Mouse (Mus musculus): Measurements from ENCODE around the gene Opn4.

Opn4 gene

DNA sequence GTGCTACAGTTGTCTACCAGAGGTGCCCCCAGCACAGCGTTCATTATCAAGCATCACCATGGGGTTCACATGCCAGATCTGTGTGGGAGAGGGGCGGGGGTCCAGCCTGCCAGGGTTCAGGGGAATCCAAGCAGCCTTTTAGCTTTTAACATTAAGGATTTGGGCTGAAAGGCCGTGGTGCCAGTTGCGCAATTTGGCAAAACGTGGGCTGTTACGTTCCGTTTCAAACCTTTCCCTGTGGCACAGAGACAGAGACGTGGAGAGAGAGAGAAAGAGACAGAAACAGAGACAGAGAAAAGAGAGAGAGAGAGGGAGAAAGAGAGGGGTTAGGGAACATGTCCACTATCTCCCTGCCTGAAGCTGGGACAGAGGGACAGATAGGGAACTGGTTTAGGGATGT, 38.3 kb downstream of the Opn4 start:
- no peak for DNase-seq

DNA sequence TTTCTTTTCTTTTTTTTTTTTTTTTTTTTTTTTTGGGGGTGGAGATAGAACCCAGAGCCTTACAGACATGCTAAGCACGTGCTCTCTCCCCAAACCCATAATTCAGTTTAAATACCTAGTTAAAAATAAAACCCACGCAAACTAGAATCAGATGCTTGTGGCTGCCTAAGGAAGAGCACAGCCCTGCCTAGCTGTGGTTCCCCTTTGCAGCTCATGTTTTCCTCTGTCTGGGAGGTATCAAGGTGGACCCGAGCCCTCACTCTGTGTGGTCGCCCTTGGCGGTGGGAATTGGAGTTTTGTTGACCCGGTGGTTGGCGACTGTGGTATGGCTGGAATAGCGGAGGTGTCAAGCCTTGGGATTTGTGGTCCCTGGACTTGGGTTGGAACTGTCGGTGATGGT, 41.0 kb downstream of the Opn4 start:
- no peak for DNase-seq

DNA sequence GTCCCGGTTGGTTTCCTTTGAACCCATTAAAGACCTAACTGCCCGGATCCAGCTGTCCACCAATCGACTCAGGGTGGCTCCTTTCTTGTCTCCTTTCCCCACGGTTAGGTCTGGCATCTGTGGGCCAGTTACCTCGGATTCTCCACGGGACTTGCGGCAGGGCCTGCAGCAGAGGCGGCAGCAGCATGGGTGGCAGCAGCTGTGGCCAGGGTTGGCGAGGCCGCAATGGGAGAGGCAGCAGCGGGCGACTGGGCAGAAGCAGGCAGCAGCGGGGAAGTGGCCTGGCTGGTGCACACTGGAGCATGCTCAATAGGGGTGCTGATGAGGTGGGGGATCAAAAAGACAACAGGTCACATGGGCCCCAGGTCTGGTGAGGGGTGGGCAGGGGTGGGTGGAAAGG, 44.7 kb downstream of the Opn4 start:
- DNase-seq = no peak

DNA sequence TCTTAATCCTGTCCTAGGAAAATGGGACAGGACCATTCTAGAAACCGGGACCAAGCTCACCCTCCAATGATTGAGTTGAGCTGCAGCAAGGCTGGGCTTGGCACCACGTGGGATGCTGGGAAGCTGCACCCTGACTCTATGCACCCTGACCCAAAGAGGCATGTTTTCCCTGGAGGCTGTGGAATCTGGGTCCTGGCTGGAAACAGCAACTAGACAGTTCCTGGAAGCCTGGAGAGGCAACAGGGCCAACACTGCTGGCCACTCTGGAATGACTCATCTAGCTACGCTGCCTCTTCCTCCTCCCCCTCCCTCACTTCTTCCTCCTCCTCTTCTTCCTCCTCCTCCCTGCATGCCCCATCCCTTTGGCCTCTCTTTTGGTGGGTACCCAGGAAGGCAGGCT, 45.9 kb downstream of the Opn4 start:
- DNase-seq = peak; percentile 26

DNA sequence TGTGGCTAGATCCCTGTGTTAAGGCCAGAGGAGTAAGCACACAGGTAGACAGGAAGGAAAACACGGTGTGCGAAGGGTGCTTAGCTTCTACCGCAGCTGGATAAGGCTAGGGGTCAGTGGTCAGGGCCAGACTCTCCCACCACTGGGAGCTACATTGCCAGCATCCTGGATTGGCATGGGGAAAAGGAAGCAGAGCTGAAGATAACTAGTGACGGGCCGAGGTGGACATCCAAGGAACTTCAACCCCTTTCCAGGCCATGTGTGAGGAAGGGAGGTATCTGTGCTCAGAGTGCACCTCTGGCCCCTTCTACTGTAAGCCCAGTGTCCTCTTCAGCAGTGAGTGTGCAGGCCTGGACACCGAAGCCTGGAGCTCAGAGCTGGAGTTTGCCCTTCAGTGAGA, 46.5 kb downstream of the Opn4 start:
- DNase-seq = no peak

DNA sequence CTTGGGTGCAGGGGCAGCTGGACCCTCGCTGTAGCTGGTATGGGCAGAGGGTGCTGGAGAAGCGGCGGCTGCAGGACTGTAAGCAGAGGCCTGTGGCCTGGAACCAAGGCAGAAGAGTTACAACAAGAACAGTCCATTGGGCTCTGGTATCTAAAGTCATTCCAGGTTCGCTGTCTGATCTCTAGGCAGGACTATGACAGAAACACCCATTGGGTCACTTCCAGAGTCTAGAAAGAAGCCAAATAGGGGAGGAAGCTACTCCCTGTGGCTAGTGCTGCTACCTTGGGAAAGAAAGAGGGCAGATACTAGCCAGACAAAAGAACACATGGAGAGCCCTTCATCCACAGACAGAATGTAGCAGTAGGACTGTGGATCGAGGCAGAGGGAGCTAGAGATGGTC, 47.7 kb downstream of the Opn4 start:
- DNase-seq = no peak

DNA sequence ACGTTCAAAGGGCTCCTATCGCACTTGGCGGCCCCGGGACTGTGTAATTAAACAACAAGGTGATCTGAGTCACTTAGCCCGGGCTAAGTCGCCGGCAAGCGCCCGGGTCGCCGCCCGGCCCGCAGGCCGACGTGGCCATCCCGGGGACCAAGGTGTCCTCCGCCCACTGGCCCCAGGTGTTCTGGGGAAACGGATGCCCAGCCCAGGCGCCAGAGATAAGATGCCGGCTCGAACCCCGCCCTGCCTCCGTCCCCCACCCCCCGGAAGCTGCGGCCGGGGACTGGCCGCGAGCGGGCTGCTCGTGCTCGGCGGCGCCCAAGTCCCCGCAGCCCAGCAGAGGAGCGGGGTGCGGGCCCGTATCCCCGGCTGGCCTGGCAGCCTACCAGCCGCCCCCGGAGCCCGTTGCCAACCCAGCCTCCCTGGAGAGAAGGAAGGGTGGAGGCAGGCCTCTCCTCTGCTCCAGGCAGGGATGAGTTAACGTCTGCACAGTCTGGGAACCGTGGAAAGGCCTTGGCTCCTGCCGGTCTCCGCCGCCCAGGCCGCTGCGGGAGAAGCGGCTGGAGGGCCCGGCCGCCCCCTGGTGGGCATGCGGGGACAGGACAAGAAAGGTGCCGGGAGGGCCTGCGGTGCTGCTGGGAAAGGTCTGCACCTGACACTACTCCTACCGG, 50.8 kb downstream of the Opn4 start:
- DNase-seq = peak; percentile 82

DNA sequence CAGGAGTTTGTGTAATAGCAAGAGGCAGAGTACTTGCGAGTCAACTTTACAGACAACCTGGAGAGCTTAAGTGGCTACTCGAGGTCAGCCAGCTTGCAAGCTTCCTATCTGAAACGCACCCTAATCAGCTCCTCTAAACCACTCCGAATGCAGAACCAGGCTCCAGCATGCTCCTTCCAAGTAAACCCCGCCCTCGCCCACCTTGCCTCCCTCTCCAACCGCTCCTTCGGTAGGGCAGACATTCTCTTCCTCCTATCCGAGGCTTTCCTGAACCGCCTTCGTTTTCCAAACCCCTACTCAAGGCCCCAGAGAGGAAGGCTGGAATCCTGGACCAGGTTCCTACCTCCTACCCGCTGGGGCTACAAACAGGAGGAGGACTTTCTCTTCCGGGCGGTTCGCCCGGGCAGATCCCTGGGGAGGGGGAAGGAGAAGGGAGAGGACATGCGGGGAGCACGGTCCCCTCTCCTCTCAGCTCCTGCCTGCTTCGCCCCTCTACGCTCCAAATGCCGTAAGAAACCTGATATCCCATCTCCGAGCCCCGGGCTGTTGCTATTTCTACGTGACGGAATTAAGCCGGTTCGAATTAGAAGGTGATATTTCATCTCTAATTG, 51.4 kb downstream of the Opn4 start:
- DNase-seq = peak; percentile 54

DNA sequence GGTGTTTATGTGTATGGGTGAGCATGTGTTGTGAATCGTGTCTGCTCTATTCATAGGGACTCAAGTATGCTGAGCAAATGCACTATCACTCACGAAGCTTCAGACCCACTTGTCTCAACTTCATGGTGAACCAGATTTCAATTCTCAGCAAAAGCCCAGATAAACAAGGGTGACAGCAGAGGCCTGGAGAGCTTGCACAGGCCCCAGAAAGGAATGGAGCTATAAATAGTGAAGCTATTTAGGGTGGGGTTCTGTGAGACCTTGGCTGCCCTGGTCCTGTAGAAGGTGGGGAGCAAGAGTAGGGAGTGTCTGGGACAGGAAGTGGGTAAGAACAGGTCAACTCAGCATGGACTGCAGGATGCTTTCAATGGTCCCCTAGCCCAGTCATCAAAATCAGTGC, 55.4 kb downstream of the Opn4 start:
- no peak for DNase-seq

DNA sequence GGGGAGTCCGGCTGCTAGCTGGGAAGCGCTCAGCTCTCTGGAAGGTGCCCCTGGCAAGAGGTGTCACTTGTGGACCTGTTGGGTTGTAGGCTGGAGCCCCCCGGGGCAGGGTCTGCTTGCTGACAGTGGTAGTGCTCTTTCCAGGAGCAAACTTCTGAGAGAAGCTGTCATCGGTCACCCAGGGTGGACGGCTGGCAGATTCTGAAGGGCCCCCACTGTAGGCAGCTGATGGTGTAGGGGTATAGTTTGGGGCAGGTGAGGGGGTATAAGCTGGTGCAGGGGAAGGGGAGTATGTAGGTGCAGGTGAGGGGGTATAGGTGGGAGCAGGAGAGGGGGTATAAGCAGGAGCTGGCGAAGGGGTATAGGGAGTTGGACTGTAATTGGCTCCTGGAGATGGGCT, 55.9 kb downstream of the Opn4 start:
- DNase-seq = no peak

DNA sequence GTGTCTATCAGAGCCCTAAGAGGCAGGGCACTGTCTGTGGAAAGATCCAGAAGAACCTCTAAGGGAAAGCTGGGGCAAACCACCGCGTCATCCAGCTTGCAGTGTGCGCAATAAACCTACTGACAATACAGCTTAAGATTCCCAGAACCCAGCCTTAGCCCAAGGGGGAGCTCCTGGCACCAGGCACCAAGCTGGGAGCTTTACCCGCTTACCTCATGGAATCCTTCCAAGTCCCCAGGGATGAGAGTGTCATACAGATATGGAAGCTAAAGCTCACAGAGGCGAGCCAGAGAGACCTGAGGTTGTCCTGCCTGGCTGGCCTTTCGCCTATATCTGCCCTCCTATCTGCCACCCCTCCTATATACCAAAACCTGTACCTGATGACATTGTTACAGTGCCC, 56.3 kb downstream of the Opn4 start:
- DNase-seq = no peak

DNA sequence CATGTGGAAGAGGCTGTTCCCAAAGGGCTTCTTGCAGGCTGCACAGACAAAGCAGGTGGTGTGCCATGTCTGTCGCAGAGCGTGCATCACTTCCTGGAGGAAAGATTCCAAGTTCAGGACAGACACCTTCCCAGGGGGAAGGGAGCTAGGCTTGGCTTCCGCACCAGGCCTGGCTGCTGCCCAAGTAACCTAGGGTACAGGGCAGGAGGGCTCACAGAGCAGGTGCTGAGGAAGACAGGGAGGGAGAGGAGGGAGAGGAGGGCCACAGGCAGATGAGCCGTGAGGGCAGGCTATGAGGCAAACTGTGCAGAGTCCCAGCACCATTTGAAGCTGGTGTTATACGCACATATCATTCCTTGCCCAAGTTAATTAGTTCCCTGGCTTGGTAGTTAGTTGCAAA, 58.0 kb downstream of the Opn4 start:
- peak; percentile 31 for DNase-seq

DNA sequence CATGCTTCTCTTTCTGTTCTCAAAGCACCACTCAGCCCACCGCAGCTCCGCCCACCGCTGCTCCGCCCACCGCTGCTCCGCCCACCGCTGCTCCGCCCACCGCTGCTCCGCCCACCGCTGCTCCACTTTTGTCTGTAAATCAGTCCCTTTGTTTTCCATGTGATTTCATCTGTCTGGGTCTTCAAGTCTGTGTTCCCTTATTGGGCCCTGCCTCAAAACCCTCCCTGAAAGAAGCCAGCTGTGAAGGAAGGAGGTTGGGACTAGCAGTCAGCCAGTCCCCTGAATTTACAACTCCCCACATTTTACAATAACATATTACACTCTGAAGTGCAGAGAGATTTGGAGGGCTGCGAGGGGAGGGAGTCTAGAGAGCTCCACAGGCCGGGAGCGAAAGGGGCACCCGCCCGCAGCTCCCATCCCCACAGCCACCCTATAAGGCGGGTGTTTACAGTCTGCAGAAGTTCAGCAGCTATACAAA, 59.2 kb downstream of the Opn4 start:
- peak; percentile 45 for DNase-seq
